Mouse (Mus musculus) brain, embryonic 14.5 days (tissue): ENCODE results near the gene Rps6kc1.

Source experiments
- CTCF ChIP-seq: fragments of 200-500 bp; IDR thresholded peaks from 2 replicates; pipeline ENCODE4 v1.5.1; 2012; ENCODE audit warnings: inconsistent platforms, mild to moderate bottlenecking, moderate library complexity, borderline replicate concordance; ENCODE audit not compliant: insufficient read depth, insufficient read length; ENCODE audit errors: extremely low read depth
- POLR2A ChIP-seq: fragments of 200-500 bp; IDR thresholded peaks from 2 replicates; pipeline ENCODE4 v1.6.1; 2012; ENCODE audit warnings: mild to moderate bottlenecking, inconsistent platforms, borderline replicate concordance; ENCODE audit not compliant: poor library complexity, insufficient read depth, insufficient read length, severe bottlenecking; ENCODE audit errors: extremely low read depth

- no peak for TF ChIP-seq CTCF
- no peak for TF ChIP-seq POLR2A
These were observed 182.0 kb downstream of the Rps6kc1 start for GRCm38 (mm10) chr1:190729516-190730088.
